ENCODE assay signal across 8 mouse cellular contexts in genomic region chr14:105397467-105397866, GRCm38 (mm10).
DNase-seq lines count a peak whose midpoint lies in the region; ATAC-seq and TF ChIP-seq lines count a peak whose summit lies in the region.

No protein-coding gene starts in this region.

- H3K9me3 ChIP-seq in forebrain, embryonic 10.5 days = no peaks in the 10 kb centered on the region
- H3K9me3 ChIP-seq in heart, embryonic 14.5 days (ENCODE audit: control insufficient read depth, low read length) = no peaks in the 10 kb centered on the region
- no peaks in the 10 kb centered on the region for H3K9me3 ChIP-seq in liver, embryonic 14.5 days (ENCODE audit: control insufficient read depth, low read length)

- peak overlapping the region; percentile 48; the same call in 1 of the 2 replicates for H3K9ac ChIP-seq in heart, embryonic 14.5 days (ENCODE audit: low read length)
- no peak overlapping the region for H3K9ac ChIP-seq in liver, embryonic 14.5 days (replicated peaks)

- H3K36me3 ChIP-seq in forebrain, embryonic 10.5 days (replicated peaks) = no peaks in the 10 kb centered on the region
- H3K36me3 ChIP-seq in heart, embryonic 14.5 days (ENCODE audit: control insufficient read depth, insufficient read depth, low read length) = no peaks in the 10 kb centered on the region
- H3K36me3 ChIP-seq in liver, embryonic 14.5 days (replicated peaks; ENCODE audit: control insufficient read depth, insufficient read depth, low read depth) = no peaks in the 10 kb centered on the region

- H3K4me3 ChIP-seq in bone marrow macrophage, adult 2 months (ENCODE audit: insufficient read depth, low read length) = no peak overlapping the region
- H3K4me3 ChIP-seq in forebrain, embryonic 10.5 days = no peak overlapping the region
- 0 out of 4 replicates have a peak overlapping the region, but pooled peaks of 1 of the 2 experiments have one; percentile 10 for H3K4me3 ChIP-seq in heart, embryonic 14.5 days (ENCODE audit: control insufficient read depth in 1 of 2, insufficient read depth in 1 of 2, low read depth in 1 of 2, low read length in 2 of 2)
- H3K4me3 ChIP-seq in liver, embryonic 14.5 days (ENCODE audit: insufficient read depth in 1 of 2, low read depth in 2 of 2, low read length in 2 of 2) = no peak overlapping the region

- 36% methylated on average over 8 of the region's 8 CpGs for WGBS in forebrain, embryonic 10.5 days
- 20% methylated on average over 8 of the region's 8 CpGs for WGBS in heart, embryonic 14.5 days
- 28% methylated on average over 8 of the region's 8 CpGs for WGBS in liver, embryonic 14.5 days (ENCODE audit: insufficient replicate concordance)

- peak overlapping the region; percentile 57 for H3K4me2 ChIP-seq in heart, embryonic 14.5 days (ENCODE audit: low read length)
- no peak overlapping the region for H3K4me2 ChIP-seq in liver, embryonic 14.5 days (ENCODE audit: low read depth)

- H3K27ac ChIP-seq in bone marrow macrophage, adult 2 months (ENCODE audit: insufficient read depth, low read depth, low read length) = no peak overlapping the region
- H3K27ac ChIP-seq in forebrain, embryonic 10.5 days = no peak overlapping the region
- H3K27ac ChIP-seq in heart, embryonic 14.5 days (replicated peaks in 1 of 2; ENCODE audit: control insufficient read depth in 1 of 2, insufficient read depth in 1 of 2, low read depth in 2 of 2, low read length in 2 of 2) = 0 out of 4 replicates have a peak overlapping the region, but pooled peaks of 1 of the 2 experiments have one; percentile 38
- H3K27ac ChIP-seq in liver, embryonic 14.5 days = no peak overlapping the region

- TF ChIP-seq POLR2A in bone marrow macrophage, adult 2 months (IDR thresholded peaks at IDR 0.05; ENCODE audit: borderline replicate concordance, low read depth, low read length) = no peak

- no peak for TF ChIP-seq EP300 in liver, embryonic 14.5 days (IDR thresholded peaks at IDR 0.05; ENCODE audit: low read depth)

- TF ChIP-seq CTCF in bone marrow macrophage, adult 2 months (IDR thresholded peaks at IDR 0.05; ENCODE audit: low read depth, low read length) = peak; percentile 77
- peak; percentile 61 for TF ChIP-seq CTCF in liver, embryonic 14.5 days (IDR thresholded peaks at IDR 0.05; ENCODE audit: low read depth)

- peaks cover 12% of the 10 kb centered on the region; the same call in 1 of the 2 replicates for H3K27me3 ChIP-seq in forebrain, embryonic 10.5 days (ENCODE audit: poor library complexity, severe bottlenecking)
- H3K27me3 ChIP-seq in heart, embryonic 14.5 days (ENCODE audit: control insufficient read depth, insufficient read depth, low read length) = no peaks in the 10 kb centered on the region
- H3K27me3 ChIP-seq in liver, embryonic 14.5 days (ENCODE audit: control insufficient read depth, insufficient read depth, low read length) = no peaks in the 10 kb centered on the region

- ATAC-seq in heart, embryonic 14.5 days (ENCODE audit: insufficient number of reproducible peaks, insufficient read depth, low FRiP score, low read depth) = no peak; the same call in 1 of the 2 replicates
- ATAC-seq in liver, embryonic 14.5 days (ENCODE audit: insufficient read depth) = no peak
- ATAC-seq in neutrophil, adult 5-6 weeks (ENCODE audit: extremely low read depth, insufficient number of reproducible peaks, low FRiP score, poor library complexity, severe bottlenecking) = 0 out of 2 replicates have a peak, but pooled peaks have one; percentile 26

- peak; percentile 3 to 13 for DNase-seq in CD8-positive naive resting alpha-beta T cell, adult 2 months (ENCODE audit: low read depth in 2 of 2, low spot score in 2 of 2)
- peak; percentile 75 for DNase-seq in forebrain, embryonic 10.5 days (ENCODE audit: extremely low spot score, low spot score)
- DNase-seq in kidney, postnatal 14 days = peak; percentile 85
- peak; percentile 7 to 27 (median 17) for DNase-seq in liver, embryonic 14.5 days (ENCODE audit: low read depth in 3 of 3, low spot score in 3 of 3)
- peak; percentile 38 to 84 for DNase-seq in thymus, postnatal 10 days (ENCODE audit: low spot score in 2 of 2)

- no peaks in the 10 kb centered on the region for H3K4me1 ChIP-seq in bone marrow macrophage, adult 2 months (ENCODE audit: control insufficient read depth, insufficient read depth, low read length)
- peaks cover 10% of the 10 kb centered on the region for H3K4me1 ChIP-seq in forebrain, embryonic 10.5 days
- peaks cover 15 to 30% of the 10 kb centered on the region in 2 experiments for H3K4me1 ChIP-seq in heart, embryonic 14.5 days (ENCODE audit: control insufficient read depth in 2 of 2, insufficient read depth in 2 of 2, low read length in 2 of 2)
- no peaks in the 10 kb centered on the region for H3K4me1 ChIP-seq in liver, embryonic 14.5 days (replicated peaks; ENCODE audit: control insufficient read depth in 2 of 2, insufficient read depth in 2 of 2, low read length in 1 of 2)

Comparison
In these comparisons a context has a peak if more than half of its experiments do, and no peak if none do; other contexts are left out.
1. DNase-seq: peak in every context shown above with its lines; median percentile 85 in kidney, postnatal 14 days; 75 in forebrain, embryonic 10.5 days; 61 in thymus, postnatal 10 days; 17 in liver, embryonic 14.5 days; 8 in CD8-positive naive resting alpha-beta T cell, adult 2 months.